Mouse (Mus musculus) midbrain, embryonic 11.5 days (tissue): Measurements from ENCODE around the gene Olfr967. TPM values are rescaled to one million over a fixed set of nuclear protein-coding genes. Genes with fewer than 3 reads are reported as not detected.

Source experiments
- polyA plus RNA-seq: library from polyadenylated mRNA; unstranded; fragments of >200 nt; fragmentation: Nextera tagmentation; extraction: Ambion mirVana; gene quantifications from 2 replicates; pipeline ENCODE4 v1.2.1, GENCODE M21; 2014

The Olfr967 gene
- polyA plus RNA-seq, 1 experiment from 2014 or later = not detected

Other genes with a start within 250 kb of the Olfr967 start
- gene Olfr957, start 230.4 kb upstream of the Olfr967 start, polyA plus RNA-seq = not detected in 2 replicates
- gene Olfr958, start 192.2 kb upstream of the Olfr967 start, polyA plus RNA-seq = not detected in 2 replicates
- not detected in 2 replicates for gene Olfr959, start 170.7 kb upstream of the Olfr967 start, polyA plus RNA-seq
- gene AW551984, start 141.8 kb upstream of the Olfr967 start, polyA plus RNA-seq = 12.2 and 17.0 TPM in 2 replicates
- not detected in 2 replicates for gene Olfr148, start 135.6 kb upstream of the Olfr967 start, polyA plus RNA-seq
- not detected in 2 replicates for gene Olfr960, start 124.9 kb upstream of the Olfr967 start, polyA plus RNA-seq
- gene Olfr961, start 101.2 kb upstream of the Olfr967 start, polyA plus RNA-seq = not detected in 2 replicates
- gene Olfr963, start 79.0 kb upstream of the Olfr967 start, polyA plus RNA-seq = not detected in 2 replicates
- 0.07 TPM in 1 of 2 replicates, not detected in the other for gene Olfr149, start 39.1 kb upstream of the Olfr967 start, polyA plus RNA-seq
- gene Olfr965, start 34.9 kb upstream of the Olfr967 start, polyA plus RNA-seq = not detected in 2 replicates
- gene Olfr150, start 15.3 kb upstream of the Olfr967 start, polyA plus RNA-seq = not detected in 2 replicates
- gene Olfr968, start 37.0 kb downstream of the Olfr967 start, polyA plus RNA-seq = not detected in 2 replicates
- not detected in 2 replicates for gene Olfr969, start 44.7 kb downstream of the Olfr967 start, polyA plus RNA-seq
- not detected in 2 replicates for gene Olfr970, start 62.6 kb downstream of the Olfr967 start, polyA plus RNA-seq
- gene Olfr971, start 90.6 kb downstream of the Olfr967 start, polyA plus RNA-seq = not detected in 2 replicates
- gene Olfr972, start 120.2 kb downstream of the Olfr967 start, polyA plus RNA-seq = not detected in 2 replicates
- gene Olfr229, start 161.1 kb downstream of the Olfr967 start, polyA plus RNA-seq = not detected in 2 replicates
- gene Olfr974, start 191.3 kb downstream of the Olfr967 start, polyA plus RNA-seq = not detected in 2 replicates
- not detected in 2 replicates for gene Olfr975, start 205.8 kb downstream of the Olfr967 start, polyA plus RNA-seq
- gene Olfr976, start 214.9 kb downstream of the Olfr967 start, polyA plus RNA-seq = not detected in 2 replicates
- gene Olfr978, start 245.9 kb downstream of the Olfr967 start, polyA plus RNA-seq = not detected in 2 replicates